Mouse (Mus musculus) embryonic facial prominence, embryonic 11.5 days (tissue): ENCODE measurements at regions not wholly inside any gene's neighbourhood (a gene's known extent, or its start where the extent isn't known, plus 50 kb on each side); places are given as distances from the start of the nearest gene placed in this dataset.
"Not testable (repeated sequence)": the region's sequence is repeated elsewhere in the genome, so short reads cannot be mapped to it uniquely, and the experiment has no call there.

ENCODE experiments used
- ATAC-seq: fragments of 200-750 bp; cut with Nextera tagmentation; replicated peaks from 2 replicates; pipeline ENCODE4 v1.8.0; 2017; ENCODE audit warnings: low read depth; ENCODE audit not compliant: insufficient number of reproducible peaks, low FRiP score, low TSS enrichment
- DNase-seq: peaks from one replicate; pipeline ENCODE4 v3.0.0-alpha.2; 2015; ENCODE audit warnings: low spot score
- H3K27ac ChIP-seq: fragments of 300-500 bp; sonication (generic); replicated peaks from 2 replicates; pipeline ENCODE4 v1.5.1; 2014; ENCODE audit warnings: mild to moderate bottlenecking, low read depth, low read length, control low read depth
- H3K27me3 ChIP-seq: fragments of 300-500 bp; sonication (generic); 2 replicates; pipeline ENCODE4 v1.6.1; 2014; ENCODE audit warnings: mild to moderate bottlenecking, low read length, moderate library complexity, mixed read lengths; ENCODE audit not compliant: control insufficient read depth, insufficient read depth
- H3K36me3 ChIP-seq: fragments of 300-500 bp; sonication (generic); replicated peaks from 2 replicates; pipeline ENCODE4 v1.6.1; 2014; ENCODE audit warnings: low read depth, mild to moderate bottlenecking, low read length, moderate library complexity, mixed read lengths; ENCODE audit not compliant: control insufficient read depth, insufficient read depth
- H3K4me1 ChIP-seq: fragments of 300-500 bp; sonication (generic); 2 replicates; pipeline ENCODE4 v1.6.1; 2014; ENCODE audit warnings: low read length, mixed read lengths; ENCODE audit not compliant: control insufficient read depth, insufficient read depth
- H3K4me2 ChIP-seq: fragments of 300-500 bp; sonication (generic); 2 replicates; pipeline ENCODE4 v1.6.1; 2014; ENCODE audit warnings: low read depth, mild to moderate bottlenecking, control low read depth, low read length, moderate library complexity
- H3K4me3 ChIP-seq: fragments of 300-500 bp; sonication (generic); 2 replicates; pipeline ENCODE4 v1.5.1; 2014; ENCODE audit warnings: low read depth, low read length, control low read depth
- H3K9ac ChIP-seq: fragments of 300-500 bp; sonication (generic); replicated peaks from 2 replicates; pipeline ENCODE4 v1.6.1; 2014; ENCODE audit warnings: mild to moderate bottlenecking, control low read depth, low read length
- H3K9me3 ChIP-seq: fragments of 300-500 bp; sonication (generic); replicated peaks from 2 replicates; pipeline ENCODE4 v1.6.1; 2016; ENCODE audit warnings: mild to moderate bottlenecking, low read length, inconsistent platforms, mixed read lengths; ENCODE audit not compliant: control insufficient read depth
- WGBS: fragments of 180-500 bp; shearing (Covaris S2); extraction: QIAGEN DNeasy Blood & Tissue Kit; methylation state at CpG from one replicate; pipeline ENCODE4 v1.1.7; 2014; 5-methylcytosine and 5-hydroxymethylcytosine counted together

- 77% methylated on average over 3 of the region's 3 CpGs for WGBS
- no peak overlapping the region for H3K4me2 ChIP-seq
- H3K9ac ChIP-seq, result no peak overlapping the region
- no peaks in the 10 kb centered on the region for H3K4me1 ChIP-seq
- DNase-seq (no peak), ATAC-seq (no peak)
- H3K36me3 ChIP-seq, result no peaks in the 10 kb centered on the region
- H3K9me3 ChIP-seq, result no peaks in the 10 kb centered on the region
- no peaks in the 10 kb centered on the region for H3K27me3 ChIP-seq
- H3K4me3 ChIP-seq, result no peak overlapping the region
- H3K27ac ChIP-seq, result no peak overlapping the region
Observed at GRCm38 (mm10) chr4:31335686-31336085, 628.2 kb upstream of the Map3k7 start.

DNA sequence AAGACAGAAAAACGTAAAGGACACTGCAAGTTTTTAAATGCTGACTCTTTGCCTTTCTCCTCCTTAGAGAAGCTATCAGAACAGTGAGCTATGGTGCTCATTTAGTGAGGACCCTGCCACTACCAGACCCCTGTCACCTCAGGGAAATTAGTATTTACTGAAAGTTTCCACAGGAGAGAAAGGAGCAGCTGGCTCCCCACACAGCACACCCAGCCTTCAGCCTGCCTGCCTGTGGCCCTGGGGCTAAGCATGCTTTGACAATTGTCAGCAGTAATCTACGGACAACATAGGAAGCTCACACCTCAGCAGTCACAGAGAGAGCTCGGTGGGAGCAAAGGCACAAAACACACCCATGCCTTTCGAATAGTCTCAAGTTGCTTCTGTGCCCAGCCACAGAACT, 625.9 kb upstream of the Map3k7 start:
- H3K4me2 ChIP-seq, result no peak overlapping the region

GRCm38 (mm10) chr4:31343312-31344248, 620.3 kb upstream of the Map3k7 start:
- Histone ChIP-seq H3K36me3 (no peaks in the 10 kb centered on the region), H3K9me3 (no peaks in the 10 kb centered on the region), H3K27ac (no peak overlapping the region), H3K4me2 (no peak overlapping the region), H3K4me3 (no peak overlapping the region), H3K9ac (no peak overlapping the region), H3K4me1 (no peaks in the 10 kb centered on the region), H3K27me3 (no peaks in the 10 kb centered on the region)
- ATAC-seq (no peak), DNase-seq (no peak)
- WGBS, result 68% methylated on average over 5 of the region's 5 CpGs

More for the DNA sequence above, 625.9 kb upstream of the Map3k7 start:
- no peak for DNase-seq
- H3K27me3 ChIP-seq, result no peaks in the 10 kb centered on the region
- 32% methylated on average over 4 of the region's 4 CpGs for WGBS
- ATAC-seq, result no peak
- H3K9ac ChIP-seq, result no peak overlapping the region
- no peaks in the 10 kb centered on the region for H3K4me1 ChIP-seq
- no peaks in the 10 kb centered on the region for H3K9me3 ChIP-seq
- H3K36me3 ChIP-seq, result no peaks in the 10 kb centered on the region
- no peak overlapping the region for H3K4me3 ChIP-seq
- H3K27ac ChIP-seq, result no peak overlapping the region

- 88% methylated on average over 2 of the region's 3 CpGs for WGBS
Observed at GRCm38 (mm10) chr4:31354046-31354445, 609.9 kb upstream of the Map3k7 start.

GRCm38 (mm10) chr4:31354953-31355352, 608.9 kb upstream of the Map3k7 start:
- Histone ChIP-seq H3K9me3 (no peaks in the 10 kb centered on the region), H3K27me3 (no peaks in the 10 kb centered on the region), H3K4me2 (no peak overlapping the region), H3K36me3 (no peaks in the 10 kb centered on the region), H3K27ac (no peak overlapping the region), H3K9ac (no peak overlapping the region), H3K4me1 (no peaks in the 10 kb centered on the region), H3K4me3 (no peak overlapping the region)
- DNase-seq (no peak), ATAC-seq (no peak)
- WGBS, result 98% methylated on average over 2 of the region's 2 CpGs

More at GRCm38 (mm10) chr4:31354046-31354445, 609.9 kb upstream of the Map3k7 start:
- ATAC-seq, H3K9ac ChIP-seq, H3K27ac ChIP-seq, H3K27me3 ChIP-seq, DNase-seq, H3K36me3 ChIP-seq, H3K4me2 ChIP-seq, H3K4me1 ChIP-seq, H3K4me3 ChIP-seq, H3K9me3 ChIP-seq: not testable (repeated sequence)

DNA sequence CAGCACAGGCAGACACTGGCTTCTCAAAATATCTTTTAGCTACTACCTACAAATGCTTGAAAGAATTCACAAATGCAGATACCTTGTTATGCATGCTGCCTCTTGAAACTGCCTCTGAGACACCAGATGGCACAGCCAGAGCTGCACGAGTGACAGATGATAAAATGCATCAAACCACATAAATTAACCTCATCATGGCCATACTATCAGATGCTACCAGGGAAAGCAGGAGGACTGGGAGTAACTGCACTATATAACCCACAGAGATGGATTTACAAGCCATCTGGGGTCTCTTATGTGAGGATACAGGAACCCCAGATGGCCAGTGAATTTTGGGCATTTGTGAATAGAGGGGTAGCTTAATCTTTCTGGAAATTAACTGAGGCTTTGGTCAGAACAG, 597.7 kb upstream of the Map3k7 start:
- ATAC-seq, result no peak

DNA sequence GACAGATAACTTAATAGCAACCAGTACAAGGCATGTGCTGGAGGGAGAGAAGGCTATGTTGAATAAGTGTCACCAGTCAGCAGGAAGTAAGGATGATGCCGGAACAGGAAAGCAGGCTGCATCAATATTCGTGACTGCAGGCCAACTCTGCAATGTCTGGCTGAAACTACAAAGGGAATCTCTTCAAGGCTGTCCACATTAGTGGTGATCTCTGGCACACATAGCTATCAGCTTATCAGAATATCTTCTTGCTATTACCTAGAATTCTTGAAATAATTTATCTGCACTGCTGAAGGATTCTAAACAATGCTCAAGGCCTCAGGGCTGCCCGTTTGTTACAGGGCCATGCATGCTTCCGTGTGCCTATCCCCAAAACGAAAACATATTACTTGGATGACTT, 596.9 kb upstream of the Map3k7 start:
- Histone ChIP-seq H3K4me1 (no peaks in the 10 kb centered on the region), H3K27me3 (no peaks in the 10 kb centered on the region), H3K4me2 (no peak overlapping the region), H3K36me3 (no peaks in the 10 kb centered on the region), H3K27ac (no peak overlapping the region), H3K9ac (no peak overlapping the region), H3K9me3 (no peaks in the 10 kb centered on the region), H3K4me3 (no peak overlapping the region)
- WGBS, result 80% methylated on average over 5 of the region's 5 CpGs
- ATAC-seq (no peak), DNase-seq (no peak)

More for the DNA sequence above, 597.7 kb upstream of the Map3k7 start:
- Histone ChIP-seq H3K27ac (no peak overlapping the region), H3K4me2 (no peak overlapping the region), H3K9ac (no peak overlapping the region), H3K9me3 (no peaks in the 10 kb centered on the region), H3K4me1 (no peaks in the 10 kb centered on the region), H3K4me3 (no peak overlapping the region), H3K27me3 (no peaks in the 10 kb centered on the region), H3K36me3 (no peaks in the 10 kb centered on the region)
- WGBS, result 53% methylated on average over 1 of the region's 1 CpGs
- DNase-seq, result no peak

- no peaks in the 10 kb centered on the region for H3K27me3 ChIP-seq
- no peaks in the 10 kb centered on the region for H3K4me1 ChIP-seq
- DNase-seq, result no peak
- no peaks in the 10 kb centered on the region for H3K36me3 ChIP-seq
- H3K4me2 ChIP-seq, result no peak overlapping the region
- H3K9ac ChIP-seq, result no peak overlapping the region
- WGBS, result 79% methylated on average over 7 of the region's 7 CpGs
- H3K27ac ChIP-seq, result no peak overlapping the region
- ATAC-seq, result no peak
- no peak overlapping the region for H3K4me3 ChIP-seq
- H3K9me3 ChIP-seq, result no peaks in the 10 kb centered on the region
Observed at GRCm38 (mm10) chr4:31370062-31370461, 593.8 kb upstream of the Map3k7 start.
